Mouse (Mus musculus) liver, embryonic 14.5 days (tissue): Measurements from ENCODE around the gene Ppp1r12a. TPM values are rescaled to one million over a fixed set of nuclear protein-coding genes. Genes with fewer than 3 reads are reported as not detected.

ENCODE experiments used
- ATAC-seq: fragments of 200-750 bp; cut with Nextera tagmentation; 2 replicates; pipeline ENCODE4 v1.8.0; 2017; ENCODE audit warnings: moderate number of reproducible peaks, mild to moderate bottlenecking, moderate library complexity; ENCODE audit not compliant: insufficient read depth
- DNase-seq, 3 experiments: peaks; one replicate each; pipeline ENCODE4 v3.0.0-alpha.2; 2012 to 2013; ENCODE audit warnings: low read depth in 3 of 3, low spot score in 3 of 3
- H3K27ac ChIP-seq: fragments of 300-500 bp; sonication (generic); 2 replicates; pipeline ENCODE4 v1.5.1; 2014; ENCODE audit warnings: moderate library complexity, mild to moderate bottlenecking, control low read depth, inconsistent platforms
- H3K27me3 ChIP-seq: fragments of 300-500 bp; sonication (generic); 2 replicates; pipeline ENCODE4 v1.6.1; 2014; ENCODE audit warnings: mild to moderate bottlenecking, low read length, moderate library complexity; ENCODE audit not compliant: control insufficient read depth, insufficient read depth
- H3K36me3 ChIP-seq: fragments of 300-500 bp; sonication (generic); replicated peaks from 2 replicates; pipeline ENCODE4 v1.6.1; 2014; ENCODE audit warnings: low read depth; ENCODE audit not compliant: control insufficient read depth, insufficient read depth
- H3K4me1 ChIP-seq, 2 experiments: fragments of 200-500 bp in 1 of 2; fragments of 300-500 bp in 1 of 2; sonication (generic) in 1 of 2; replicated peaks; 2 replicates each; pipeline ENCODE4 v1.6.1; 2012 to 2014; ENCODE audit warnings: antibody characterized with exemption in 1 of 2, inconsistent platforms in 1 of 2, low read length in 1 of 2; ENCODE audit not compliant: control insufficient read depth in 2 of 2, insufficient read depth in 2 of 2
- H3K4me2 ChIP-seq: fragments of 300-500 bp; sonication (generic); 2 replicates; pipeline ENCODE4 v1.6.1; 2014; ENCODE audit warnings: low read depth, mild to moderate bottlenecking, control low read depth, moderate library complexity
- H3K4me3 ChIP-seq, 2 experiments: fragments of 200-500 bp in 1 of 2; fragments of 300-500 bp in 1 of 2; sonication (generic) in 1 of 2; 2 replicates each; pipeline ENCODE4 v1.5.1; 2012 to 2014; ENCODE audit warnings: low read depth in 2 of 2, low read length in 2 of 2, mild to moderate bottlenecking in 2 of 2, control low read depth in 1 of 2, inconsistent platforms in 1 of 2, moderate library complexity in 1 of 2; ENCODE audit not compliant: insufficient read depth in 1 of 2
- H3K9ac ChIP-seq: fragments of 300-500 bp; sonication (generic); replicated peaks from 2 replicates; pipeline ENCODE4 v1.6.1; 2014; ENCODE audit warnings: mild to moderate bottlenecking, control low read depth, moderate library complexity
- H3K9me3 ChIP-seq: fragments of 300-500 bp; sonication (generic); 2 replicates; pipeline ENCODE4 v1.6.1; 2016; ENCODE audit warnings: low read length, mixed read lengths; ENCODE audit not compliant: control insufficient read depth
- CTCF ChIP-seq: IDR thresholded peaks from 2 replicates; pipeline ENCODE4 v1.5.1; 2016; ENCODE audit warnings: antibody characterized with exemption, low read depth, control low read depth
- EP300 ChIP-seq: IDR thresholded peaks from 2 replicates; pipeline ENCODE4 v1.6.1; 2016; ENCODE audit warnings: antibody characterized with exemption, low read depth
- WGBS: fragments of 180-500 bp; shearing (Covaris S2); extraction: QIAGEN DNeasy Blood & Tissue Kit; methylation state at CpG from one replicate; pipeline ENCODE4 v1.1.7; 2014; ENCODE audit not compliant: insufficient replicate concordance; 5-methylcytosine and 5-hydroxymethylcytosine counted together
- polyA plus RNA-seq, 2 experiments: library from polyadenylated mRNA; depleted of rRNA in 1 of 2; stranded (reverse) in 1 of 2; unstranded in 1 of 2; fragments of >200 nt; fragmentation: Nextera tagmentation in 1 of 2; extraction: Ambion mirVana in 1 of 2; gene quantifications; 2 replicates each; pipeline versions ENCODE4 v1.2.1 to v1.2.3; 2012 to 2014

The Ppp1r12a gene
- polyA plus RNA-seq, 2 experiments: 18.7 to 27.2 TPM

- no peak for TF ChIP-seq CTCF
- no peak for TF ChIP-seq EP300
- no peaks in the 10 kb centered on the region for H3K36me3 ChIP-seq
- H3K9ac ChIP-seq: no peak overlapping the region
- H3K27ac ChIP-seq: no peak overlapping the region
- H3K4me2 ChIP-seq: no peak overlapping the region
- no peaks in the 10 kb centered on the region for H3K9me3 ChIP-seq
- no peaks in the 10 kb centered on the region; a peak in 1 of 4 replicates for H3K4me1 ChIP-seq
- no peak overlapping the region for H3K4me3 ChIP-seq
- DNase-seq (no peak), ATAC-seq (no peak)
- no peaks in the 10 kb centered on the region for H3K27me3 ChIP-seq
- WGBS: 86% methylated on average over 14 of the region's 14 CpGs
These were observed 3.0 kb upstream of the Ppp1r12a start for GRCm38 (mm10) chr10:108159002-108159401.

GRCm38 (mm10) chr10:108162297-108163020 lies 466 bp downstream of the Ppp1r12a start:
- TF ChIP-seq CTCF (no peak), EP300 (no peak)
- ATAC-seq (peak; percentile 67), DNase-seq (no peak)
- Histone ChIP-seq H3K4me1 (peaks cover 0 to 10% of the 10 kb centered on the region in 2 experiments; a peak in 2 of 4 replicates), H3K9me3 (no peaks in the 10 kb centered on the region), H3K27me3 (no peaks in the 10 kb centered on the region), H3K27ac (peak overlapping the region; percentile 60), H3K9ac (peak overlapping the region; percentile 96), H3K36me3 (no peaks in the 10 kb centered on the region), H3K4me2 (peak overlapping the region; percentile 83), H3K4me3 (peak overlapping the region; percentile 75 to 93)
- under 1% methylated on average over 77 of the region's 79 CpGs for WGBS

GRCm38 (mm10) chr10:108163021-108163410 lies 1.0 kb downstream of the Ppp1r12a start:
- H3K9ac ChIP-seq: peak overlapping the region; percentile 96

GRCm38 (mm10) chr10:108163451-108163850 lies 1.5 kb downstream of the Ppp1r12a start:
- TF ChIP-seq CTCF (no peak), EP300 (0 out of 2 replicates have a peak, but pooled peaks have one; percentile 2)
- Histone ChIP-seq H3K4me1 (peaks cover 0 to 16% of the 10 kb centered on the region in 2 experiments; a peak in 3 of 4 replicates), H3K27me3 (no peaks in the 10 kb centered on the region), H3K9me3 (no peaks in the 10 kb centered on the region), H3K4me2 (peak overlapping the region; percentile 83), H3K4me3 (peak overlapping the region; percentile 75 to 93), H3K36me3 (no peaks in the 10 kb centered on the region), H3K9ac (peak overlapping the region; percentile 96), H3K27ac (no peak overlapping the region)
- DNase-seq: no peak
- whole genome bisulfite sequencing: 25% methylated on average over 3 of the region's 3 CpGs
- ATAC-seq: no peak

More at GRCm38 (mm10) chr10:108163021-108163410, 1.0 kb downstream of the Ppp1r12a start:
- Histone ChIP-seq H3K4me2 (peak overlapping the region; percentile 83), H3K4me1 (peaks cover 0 to 12% of the 10 kb centered on the region in 2 experiments; a peak in 3 of 4 replicates), H3K36me3 (no peaks in the 10 kb centered on the region), H3K27ac (peak overlapping the region; percentile 60), H3K4me3 (peak overlapping the region; percentile 75 to 93), H3K27me3 (no peaks in the 10 kb centered on the region), H3K9me3 (no peaks in the 10 kb centered on the region)
- ATAC-seq: no peak
- DNase-seq: no peak
- under 1% methylated on average over 12 of the region's 12 CpGs for WGBS
- TF ChIP-seq CTCF (no peak), EP300 (peak; percentile 11; the same call in 1 of the 2 replicates)

GRCm38 (mm10) chr10:108167823-108168222 lies 5.8 kb downstream of the Ppp1r12a start:
- TF ChIP-seq CTCF (no peak), EP300 (no peak)
- Histone ChIP-seq H3K27ac (no peak overlapping the region), H3K4me2 (no peak overlapping the region; the same call in 1 of the 2 replicates), H3K4me3 (no peak overlapping the region), H3K9ac (no peak overlapping the region), H3K27me3 (no peaks in the 10 kb centered on the region), H3K9me3 (no peaks in the 10 kb centered on the region), H3K36me3 (no peaks in the 10 kb centered on the region), H3K4me1 (peaks cover 5 to 24% of the 10 kb centered on the region in 2 experiments; a peak in 3 of 4 replicates)
- DNase-seq (no peak), ATAC-seq (peak; percentile 41)
- WGBS: 18% methylated on average over 5 of the region's 5 CpGs
